Mouse (Mus musculus): ENCODE results near the gene Gse1. TPM values are rescaled to one million over a fixed set of nuclear protein-coding genes. Genes with fewer than 3 reads are reported as not detected.
A peak's percentile ranks its signal among the peaks of the same experiment; 100 is the strongest.

The Gse1 gene
- 10 to 100 TPM; 21.0 to 24.3 TPM for total RNA-seq (2021)
- polyA plus RNA-seq (2012; rRNA removed): 12.1 and 12.8 TPM in 2 replicates
- long read RNA-seq, partial matches to known transcripts: 2 of 4 reads
- long read RNA-seq, other reads (novel, unspliced or antisense): 2 of 4 reads

GRCm38 (mm10) chr8:120227891-120228591 is at the start of gene Gse1:
TSS of gene Gse1 (plus strand) at chr8:120228456.
- Histone ChIP-seq H3K9ac (ENCODE audit: low read depth, low read length) (peak within 1 kb of the TSS; percentile 86), H3K36me3 (ENCODE audit: control insufficient read depth, insufficient read depth, low read length) (no peaks in the 10 kb centered on the region), H3K79me2 (replicated peaks; ENCODE audit: control insufficient read depth, insufficient read depth, low read length) (peaks cover 1% of the 10 kb centered on the region; the same call in 1 of the 2 replicates), H3K4me3 (peak within 1 kb of the TSS; percentile 64), H3K27ac (peak within 1 kb of the TSS; percentile 9; the same call in 1 of the 2 replicates), H3K27me3 (ENCODE audit: control insufficient read depth, insufficient read depth, low read length) (no peaks in the 10 kb centered on the region), H3K4me1 (ENCODE audit: control insufficient read depth, insufficient read depth, low read length) (peaks cover 30% of the 10 kb centered on the region)
- peak; percentile 89 to 91 for DNase-seq
- intact Hi-C loops (cut with DNase I): loop anchor here (5.0 kb wide), 1 partner anchor 309 kb away; no protein-coding TSS in a partner anchor
- WGBS: 23% methylated on average over 42 of the region's 52 CpGs
- TF ChIP-seq EP300 (IDR thresholded peaks at IDR 0.05; ENCODE audit: insufficient read depth, low read depth, low read length) (no peak), POLR2A (IDR thresholded peaks at IDR 0.05; ENCODE audit: insufficient read depth, low read depth, low read length) (peak; percentile 15; the same call in 1 of the 2 replicates)

DNA sequence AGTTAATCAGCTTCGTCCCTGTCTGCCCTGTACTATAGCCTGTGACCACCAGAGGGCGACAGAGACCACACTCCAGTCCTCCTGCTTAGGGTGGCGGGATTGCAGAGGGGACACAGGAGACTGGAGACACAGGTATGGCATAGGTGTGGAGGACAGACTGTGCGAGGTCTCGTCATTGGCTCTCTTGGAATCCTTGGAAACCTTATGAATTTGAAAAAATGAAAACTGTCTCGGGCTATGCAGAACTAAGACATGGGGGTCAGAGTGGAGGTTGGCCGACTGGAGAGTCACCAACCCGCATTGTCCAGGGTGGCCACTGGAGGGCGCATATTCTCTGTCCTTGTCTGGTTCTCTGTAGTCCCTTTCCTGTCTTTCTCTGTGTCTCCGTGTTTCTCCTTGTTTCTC is 49.2 kb upstream of the Gse1 start:
- H3K79me2 ChIP-seq (replicated peaks; ENCODE audit: control insufficient read depth, insufficient read depth, low read length): no peaks in the 10 kb centered on the region
- H3K27ac ChIP-seq: no peak overlapping the region; the same call in 1 of the 2 replicates
- peak overlapping the region; percentile 38 for H3K4me3 ChIP-seq
- H3K9ac ChIP-seq (ENCODE audit: low read depth, low read length): no peak overlapping the region
- peak; percentile 88 to 94 for DNase-seq
- peak; percentile 90 for TF ChIP-seq EP300 (IDR thresholded peaks at IDR 0.05; ENCODE audit: insufficient read depth, low read depth, low read length)
- TF ChIP-seq CTCF (IDR thresholded peaks at IDR 0.05): peak; percentile 92
- no peak for TF ChIP-seq POLR2A (IDR thresholded peaks at IDR 0.05; ENCODE audit: insufficient read depth, low read depth, low read length)
- intact Hi-C loops (cut with DNase I): loop anchor here (1.0 to 5.0 kb wide), 4 partner anchors 98 to 429 kb away; no protein-coding TSS in a partner anchor
- H3K36me3 ChIP-seq (ENCODE audit: control insufficient read depth, insufficient read depth, low read length): no peaks in the 10 kb centered on the region
- no peaks in the 10 kb centered on the region for H3K27me3 ChIP-seq (ENCODE audit: control insufficient read depth, insufficient read depth, low read length)
- H3K4me1 ChIP-seq (ENCODE audit: control insufficient read depth, insufficient read depth, low read length): peaks cover 2% of the 10 kb centered on the region
- WGBS: 1% methylated on average over 10 of the region's 10 CpGs

DNA sequence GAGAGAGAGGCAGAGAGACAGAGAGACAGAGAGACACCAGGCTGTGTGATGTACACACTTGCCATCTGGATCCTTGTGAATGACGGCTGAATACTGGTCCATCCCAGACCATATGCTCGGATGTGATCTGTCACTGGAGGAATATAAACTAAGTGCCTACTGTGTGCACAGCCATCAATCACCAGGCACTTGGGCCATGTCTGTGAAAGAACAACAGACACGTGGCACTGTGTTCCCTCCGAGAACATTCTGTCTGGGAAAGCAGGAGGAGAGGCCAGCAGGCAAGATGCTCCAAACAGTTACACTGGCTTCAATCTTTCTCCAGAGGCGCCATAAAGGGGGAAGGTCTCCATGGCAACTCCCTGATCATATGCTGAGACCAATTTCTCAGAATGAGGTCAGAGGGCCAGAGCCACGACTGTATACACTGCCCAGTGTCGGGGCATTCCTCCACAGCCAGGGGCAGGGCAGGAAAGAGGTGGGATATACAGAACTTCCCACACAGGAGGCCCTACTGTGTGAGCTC is 47.7 kb upstream of the Gse1 start:
- no peak overlapping the region for H3K27ac ChIP-seq
- intact Hi-C loops (cut with DNase I): loop anchor here (2.0 kb wide), 1 partner anchor 182 kb away; no protein-coding TSS in a partner anchor
- TF ChIP-seq EP300 (IDR thresholded peaks at IDR 0.05; ENCODE audit: insufficient read depth, low read depth, low read length) (no peak), CTCF (IDR thresholded peaks at IDR 0.05) (no peak), POLR2A (IDR thresholded peaks at IDR 0.05; ENCODE audit: insufficient read depth, low read depth, low read length) (no peak)
- WGBS: 81% methylated on average over 7 of the region's 7 CpGs
- DNase-seq: no peak
- no peak overlapping the region for H3K4me3 ChIP-seq
- no peaks in the 10 kb centered on the region for H3K36me3 ChIP-seq (ENCODE audit: control insufficient read depth, insufficient read depth, low read length)
- H3K4me1 ChIP-seq (ENCODE audit: control insufficient read depth, insufficient read depth, low read length): peaks cover 9% of the 10 kb centered on the region
- H3K79me2 ChIP-seq (replicated peaks; ENCODE audit: control insufficient read depth, insufficient read depth, low read length): no peaks in the 10 kb centered on the region
- H3K9ac ChIP-seq (ENCODE audit: low read depth, low read length): no peak overlapping the region
- no peaks in the 10 kb centered on the region for H3K27me3 ChIP-seq (ENCODE audit: control insufficient read depth, insufficient read depth, low read length)

- H3K4me3 ChIP-seq: no peak overlapping the region
- H3K27ac ChIP-seq: no peak overlapping the region
- WGBS: 89% methylated on average over 5 of the region's 5 CpGs
- no peaks in the 10 kb centered on the region for H3K27me3 ChIP-seq (ENCODE audit: control insufficient read depth, insufficient read depth, low read length)
- TF ChIP-seq POLR2A (IDR thresholded peaks at IDR 0.05; ENCODE audit: insufficient read depth, low read depth, low read length) (no peak), CTCF (IDR thresholded peaks at IDR 0.05) (no peak), EP300 (IDR thresholded peaks at IDR 0.05; ENCODE audit: insufficient read depth, low read depth, low read length) (no peak)
- no peak overlapping the region for H3K9ac ChIP-seq (ENCODE audit: low read depth, low read length)
- H3K79me2 ChIP-seq (replicated peaks; ENCODE audit: control insufficient read depth, insufficient read depth, low read length): no peaks in the 10 kb centered on the region
- intact Hi-C loops (cut with DNase I): loop anchor here (2.0 kb wide), 1 partner anchor 182 kb away; no protein-coding TSS in a partner anchor
- no peak for DNase-seq
- H3K36me3 ChIP-seq (ENCODE audit: control insufficient read depth, insufficient read depth, low read length): no peaks in the 10 kb centered on the region
- peaks cover 17% of the 10 kb centered on the region for H3K4me1 ChIP-seq (ENCODE audit: control insufficient read depth, insufficient read depth, low read length)
Measured at GRCm38 (mm10) chr8:120181274-120181673, 47.0 kb upstream of the Gse1 start.

- Histone ChIP-seq H3K4me1 (ENCODE audit: control insufficient read depth, insufficient read depth, low read length) (peaks cover 21% of the 10 kb centered on the region), H3K27ac (no peak overlapping the region), H3K79me2 (replicated peaks; ENCODE audit: control insufficient read depth, insufficient read depth, low read length) (no peaks in the 10 kb centered on the region), H3K36me3 (ENCODE audit: control insufficient read depth, insufficient read depth, low read length) (no peaks in the 10 kb centered on the region), H3K4me3 (no peak overlapping the region), H3K9ac (ENCODE audit: low read depth, low read length) (no peak overlapping the region), H3K27me3 (ENCODE audit: control insufficient read depth, insufficient read depth, low read length) (no peaks in the 10 kb centered on the region)
- 64% methylated on average over 4 of the region's 4 CpGs for WGBS
- no peak for DNase-seq
- intact Hi-C loops (cut with DNase I): loop anchor here (2.0 kb wide), 2 partner anchors 29 to 181 kb away; no protein-coding TSS in a partner anchor
- peak; percentile 32 for TF ChIP-seq CTCF (IDR thresholded peaks at IDR 0.05)
- TF ChIP-seq EP300 (IDR thresholded peaks at IDR 0.05; ENCODE audit: insufficient read depth, low read depth, low read length): no peak
- no peak for TF ChIP-seq POLR2A (IDR thresholded peaks at IDR 0.05; ENCODE audit: insufficient read depth, low read depth, low read length)
Measured at GRCm38 (mm10) chr8:120181861-120182414, 46.3 kb upstream of the Gse1 start.

All from heart, adult 2 months (tissue).